Mouse (Mus musculus): ENCODE measurements around the gene Clock. TPM values are rescaled to one million over a fixed set of nuclear protein-coding genes. Genes with fewer than 3 reads are reported as not detected.

The Clock gene
- polyA plus RNA-seq, 1 experiment from 2014 or later, result 13.5 TPM

GRCm38 (mm10) chr5:76176841-76177240 lies 127.8 kb downstream of the Clock start:
- Histone ChIP-seq H3K4me1 (peaks cover 18% of the 10 kb centered on the region), H3K27ac (peak overlapping the region; percentile 16; the same call in 1 of the 2 replicates), H3K4me2 (no peak overlapping the region), H3K36me3 (no peaks in the 10 kb centered on the region), H3K9ac (no peak overlapping the region), H3K9me3 (no peaks in the 10 kb centered on the region), H3K27me3 (no peaks in the 10 kb centered on the region), H3K4me3 (no peak overlapping the region)
- peak; percentile 70; the same call in 1 of the 2 replicates for ATAC-seq (ENCODE audit: borderline replicate concordance, extremely low read depth, low FRiP score, low TSS enrichment)
- 35% methylated on average over 11 of the region's 11 CpGs for WGBS

- peak; percentile 72; the same call in 1 of the 2 replicates for ATAC-seq (ENCODE audit: borderline replicate concordance, extremely low read depth, low FRiP score, low TSS enrichment)
- no peak overlapping the region for H3K4me2 ChIP-seq
- H3K36me3 ChIP-seq, result no peaks in the 10 kb centered on the region
- H3K9ac ChIP-seq, result no peak overlapping the region
- no peaks in the 10 kb centered on the region for H3K9me3 ChIP-seq
- H3K27me3 ChIP-seq, result no peaks in the 10 kb centered on the region
- peaks cover 18% of the 10 kb centered on the region for H3K4me1 ChIP-seq
- WGBS, result 27% methylated on average over 3 of the region's 3 CpGs
- no peak overlapping the region for H3K4me3 ChIP-seq
- H3K27ac ChIP-seq, result peak overlapping the region; percentile 16; the same call in 1 of the 2 replicates
Observed at GRCm38 (mm10) chr5:76176411-76176810, 128.2 kb downstream of the Clock start.

DNA sequence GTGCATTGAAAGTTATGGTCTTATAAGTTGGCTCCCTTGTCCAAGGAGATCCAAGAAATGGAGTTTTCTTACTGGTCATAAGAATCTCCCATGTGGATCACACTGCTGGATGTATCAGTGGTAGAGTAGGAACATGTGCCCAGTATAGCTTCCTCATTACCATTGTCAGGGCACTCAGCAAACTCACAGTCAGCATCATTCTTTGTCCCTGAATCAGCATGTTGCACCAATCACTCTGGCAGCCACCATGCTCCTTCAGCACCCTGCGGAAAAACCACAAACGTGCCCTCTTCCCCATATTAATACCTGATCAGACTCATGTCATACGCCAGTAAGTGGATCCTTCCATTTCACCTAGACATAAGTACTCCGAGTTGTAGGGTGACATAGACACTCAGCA lies 129.5 kb downstream of the Clock start:
- H3K9ac ChIP-seq, result no peak overlapping the region
- no peak for ATAC-seq (ENCODE audit: borderline replicate concordance, extremely low read depth, low FRiP score, low TSS enrichment)
- WGBS, result 83% methylated on average over 4 of the region's 4 CpGs

GRCm38 (mm10) chr5:76171039-76171438 lies 133.6 kb downstream of the Clock start:
- no peak overlapping the region for H3K4me3 ChIP-seq
- ATAC-seq (ENCODE audit: borderline replicate concordance, extremely low read depth, low FRiP score, low TSS enrichment), result no peak
- no peak overlapping the region for H3K4me2 ChIP-seq
- H3K27me3 ChIP-seq, result no peaks in the 10 kb centered on the region
- no peaks in the 10 kb centered on the region for H3K9me3 ChIP-seq
- H3K27ac ChIP-seq, result no peak overlapping the region
- H3K4me1 ChIP-seq, result no peaks in the 10 kb centered on the region
- no peaks in the 10 kb centered on the region for H3K36me3 ChIP-seq
- no peak overlapping the region for H3K9ac ChIP-seq

More for the DNA sequence above, 129.5 kb downstream of the Clock start:
- no peak overlapping the region for H3K4me3 ChIP-seq
- no peaks in the 10 kb centered on the region for H3K36me3 ChIP-seq
- no peaks in the 10 kb centered on the region for H3K9me3 ChIP-seq
- H3K4me1 ChIP-seq, result peaks cover 18% of the 10 kb centered on the region
- no peak overlapping the region for H3K4me2 ChIP-seq
- no peak overlapping the region for H3K27ac ChIP-seq
- H3K27me3 ChIP-seq, result no peaks in the 10 kb centered on the region

- H3K36me3 ChIP-seq, result no peaks in the 10 kb centered on the region
- H3K27me3 ChIP-seq, result no peaks in the 10 kb centered on the region
- no peak overlapping the region for H3K4me3 ChIP-seq
- no peak overlapping the region for H3K4me2 ChIP-seq
- no peak overlapping the region for H3K27ac ChIP-seq
- H3K9me3 ChIP-seq, result no peaks in the 10 kb centered on the region
- H3K9ac ChIP-seq, result no peak overlapping the region
- H3K4me1 ChIP-seq, result no peaks in the 10 kb centered on the region
- WGBS, result 68% methylated on average over 4 of the region's 4 CpGs
- no peak for ATAC-seq (ENCODE audit: borderline replicate concordance, extremely low read depth, low FRiP score, low TSS enrichment)
Observed at GRCm38 (mm10) chr5:76170522-76170921, 134.1 kb downstream of the Clock start.

GRCm38 (mm10) chr5:76164827-76165226 lies 139.8 kb downstream of the Clock start:
- no peak overlapping the region for H3K27ac ChIP-seq
- no peaks in the 10 kb centered on the region for H3K27me3 ChIP-seq
- H3K36me3 ChIP-seq, result no peaks in the 10 kb centered on the region
- no peak overlapping the region for H3K4me2 ChIP-seq
- no peaks in the 10 kb centered on the region for H3K9me3 ChIP-seq
- no peak for ATAC-seq (ENCODE audit: borderline replicate concordance, extremely low read depth, low FRiP score, low TSS enrichment)
- WGBS, result 76% methylated on average over 7 of the region's 7 CpGs
- 0 out of 2 replicates have a peak, but pooled peaks cover 2% of the 10 kb centered on the region for H3K4me1 ChIP-seq
- no peak overlapping the region for H3K9ac ChIP-seq
- no peak overlapping the region for H3K4me3 ChIP-seq

DNA sequence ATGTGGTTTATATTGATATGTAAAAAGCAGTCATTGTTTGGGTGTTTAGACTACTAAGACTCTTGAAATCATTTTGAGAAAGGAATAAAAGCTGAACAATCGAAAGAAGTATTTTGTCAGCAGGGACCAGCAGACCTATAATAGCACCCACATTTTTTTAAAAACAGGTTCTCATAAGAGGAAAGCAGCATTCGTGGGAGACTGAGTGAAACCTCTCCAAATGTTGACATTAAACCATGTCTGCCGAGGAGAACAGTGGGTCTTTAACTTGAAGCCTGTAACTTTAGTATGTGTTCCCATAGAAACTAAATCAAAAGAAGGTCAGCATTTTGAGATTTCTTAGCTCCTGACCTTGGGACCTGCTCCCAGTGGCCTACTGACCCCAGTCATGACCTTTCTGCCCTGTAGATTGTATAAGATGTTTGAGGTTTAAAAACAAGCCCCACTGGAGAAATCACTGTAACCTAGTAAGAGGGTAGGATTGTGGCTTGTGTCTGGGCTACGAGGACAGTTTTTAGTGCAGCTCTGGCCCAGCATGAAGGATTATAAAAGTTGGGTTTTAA lies 140.7 kb downstream of the Clock start:
- Histone ChIP-seq H3K4me2 (no peak overlapping the region), H3K9ac (no peak overlapping the region), H3K27me3 (no peaks in the 10 kb centered on the region), H3K9me3 (no peaks in the 10 kb centered on the region), H3K36me3 (no peaks in the 10 kb centered on the region), H3K27ac (peak overlapping the region; percentile 53), H3K4me3 (no peak overlapping the region), H3K4me1 (0 out of 2 replicates have a peak, but pooled peaks cover 2% of the 10 kb centered on the region)
- ATAC-seq (ENCODE audit: borderline replicate concordance, extremely low read depth, low FRiP score, low TSS enrichment), result no peak
- 43% methylated on average over 4 of the region's 4 CpGs for WGBS

GRCm38 (mm10) chr5:76162926-76163325 lies 141.7 kb downstream of the Clock start:
- WGBS, result 68% methylated on average over 5 of the region's 5 CpGs
- Histone ChIP-seq H3K4me2 (no peak overlapping the region), H3K27me3 (no peaks in the 10 kb centered on the region), H3K9ac (no peak overlapping the region), H3K27ac (no peak overlapping the region), H3K9me3 (no peaks in the 10 kb centered on the region), H3K4me1 (0 out of 2 replicates have a peak, but pooled peaks cover 2% of the 10 kb centered on the region), H3K36me3 (no peaks in the 10 kb centered on the region), H3K4me3 (no peak overlapping the region)
- ATAC-seq (ENCODE audit: borderline replicate concordance, extremely low read depth, low FRiP score, low TSS enrichment), result no peak

GRCm38 (mm10) chr5:76161491-76161890 lies 143.1 kb downstream of the Clock start:
- H3K27me3 ChIP-seq, result no peaks in the 10 kb centered on the region
- peaks cover 5% of the 10 kb centered on the region; the same call in 1 of the 2 replicates for H3K36me3 ChIP-seq
- no peak overlapping the region for H3K9ac ChIP-seq
- H3K4me2 ChIP-seq, result no peak overlapping the region
- H3K9me3 ChIP-seq, result no peaks in the 10 kb centered on the region
- H3K4me1 ChIP-seq, result 0 out of 2 replicates have a peak, but pooled peaks cover 2% of the 10 kb centered on the region
- H3K27ac ChIP-seq, result no peak overlapping the region
- H3K4me3 ChIP-seq, result no peak overlapping the region
- 88% methylated on average over 6 of the region's 6 CpGs for WGBS
- ATAC-seq (ENCODE audit: borderline replicate concordance, extremely low read depth, low FRiP score, low TSS enrichment), result no peak

DNA sequence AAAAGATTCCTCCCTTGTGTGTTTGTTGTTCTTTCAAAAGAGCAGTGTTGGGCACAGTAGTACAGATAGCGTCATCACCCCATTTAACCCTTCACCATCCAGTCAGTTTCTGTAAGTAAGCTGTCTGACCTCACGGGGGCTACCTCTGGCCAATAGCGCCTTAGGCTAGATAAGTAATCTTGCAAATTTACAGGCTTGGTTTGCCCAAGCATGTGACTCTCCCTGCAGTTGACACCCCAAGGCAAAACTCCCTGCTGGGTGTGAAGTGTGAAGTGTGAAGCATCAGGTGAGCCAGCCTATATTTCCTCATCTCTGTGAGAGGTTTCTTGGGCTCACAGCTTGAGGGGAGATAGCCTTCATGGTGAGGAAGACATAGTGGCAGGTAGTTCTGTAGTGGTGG lies 144.5 kb downstream of the Clock start:
- H3K9me3 ChIP-seq, result no peaks in the 10 kb centered on the region
- no peak overlapping the region for H3K27ac ChIP-seq
- H3K9ac ChIP-seq, result no peak overlapping the region
- peaks cover 13% of the 10 kb centered on the region; the same call in 1 of the 2 replicates for H3K36me3 ChIP-seq
- no peaks in the 10 kb centered on the region for H3K27me3 ChIP-seq
- H3K4me3 ChIP-seq, result no peak overlapping the region
- H3K4me1 ChIP-seq, result 0 out of 2 replicates have a peak, but pooled peaks cover 2% of the 10 kb centered on the region
- no peak for ATAC-seq (ENCODE audit: borderline replicate concordance, extremely low read depth, low FRiP score, low TSS enrichment)
- WGBS, result 39% methylated on average over 3 of the region's 3 CpGs
- H3K4me2 ChIP-seq, result no peak overlapping the region

All from lung, embryonic 15.5 days (tissue).